Mouse (Mus musculus): ENCODE data around the gene Uvrag.

Gene Uvrag

DNA sequence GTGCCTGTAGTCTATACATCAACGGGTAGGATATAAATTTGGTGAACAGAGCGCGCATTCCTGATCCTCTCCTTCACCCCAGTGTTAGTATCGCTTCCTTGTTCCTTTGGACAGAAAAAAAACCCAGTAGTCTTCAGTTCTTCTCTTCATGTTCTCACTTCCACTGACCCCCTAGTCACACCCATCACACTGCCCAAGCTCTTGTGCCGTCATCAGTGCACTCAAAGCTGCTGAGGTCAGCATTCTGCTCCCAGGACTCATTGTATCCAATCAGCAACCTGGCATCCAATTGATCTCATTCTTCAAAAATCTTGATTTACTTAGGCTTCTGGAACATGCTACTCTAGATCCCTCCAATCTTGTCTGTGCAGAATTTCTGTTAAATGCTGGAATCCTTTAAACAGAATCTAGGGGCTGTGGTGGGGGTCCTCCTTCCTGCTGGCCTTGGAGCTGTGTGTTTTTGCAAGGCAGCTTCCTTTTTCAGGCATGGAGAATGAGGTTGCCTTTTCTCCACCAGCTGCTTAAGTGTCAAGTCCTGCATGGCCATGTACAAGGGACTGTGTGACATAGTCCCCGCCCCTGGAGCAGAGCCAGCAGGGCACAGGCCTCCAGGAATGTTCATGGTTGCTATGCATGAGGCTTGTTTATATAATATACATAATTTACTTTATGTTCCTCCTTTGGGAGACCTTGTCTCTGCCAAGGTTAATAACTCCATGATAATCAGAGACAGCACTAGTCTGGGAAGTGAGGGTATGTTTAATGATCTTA lies 88.3 kb downstream of the Uvrag start:
- DNase-seq, result no peak

DNA sequence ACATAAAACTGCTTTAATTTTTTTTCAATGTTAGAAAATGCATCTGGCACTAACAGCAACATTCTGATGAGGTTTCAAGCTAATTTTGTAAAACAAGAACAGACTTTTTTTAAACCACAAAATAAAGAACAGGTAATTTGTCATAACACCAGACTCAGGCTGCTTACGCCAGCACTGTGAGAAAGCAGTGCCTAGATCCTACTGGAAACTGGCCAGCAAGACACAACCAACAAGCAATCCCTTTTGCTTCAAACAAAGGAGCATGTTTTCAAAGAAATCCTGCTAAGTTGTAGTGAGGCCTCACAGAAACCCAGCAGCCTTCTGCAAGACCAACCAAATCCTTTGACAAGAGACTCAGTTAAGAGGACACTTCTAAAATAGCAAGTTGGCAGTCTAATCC lies 90.1 kb downstream of the Uvrag start:
- no peak for DNase-seq

DNA sequence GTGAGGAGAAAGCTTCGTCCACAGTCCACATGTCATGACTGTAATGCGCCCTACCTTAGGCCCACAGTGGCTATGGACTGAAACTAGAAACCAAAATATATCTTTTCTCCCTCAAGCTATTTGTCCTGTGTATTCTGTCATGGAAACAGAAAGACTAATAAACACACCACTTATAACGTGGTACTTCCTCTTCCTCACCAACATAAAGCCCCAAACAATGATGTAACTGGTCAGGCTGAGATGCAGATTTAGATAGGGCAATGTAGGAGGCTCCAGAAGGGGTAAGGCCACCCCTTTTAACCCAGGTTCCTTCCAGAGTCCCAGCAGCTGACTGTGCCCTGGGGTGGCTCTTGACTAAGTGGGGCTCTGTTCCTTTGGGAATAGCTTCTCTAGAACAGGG lies 91.0 kb downstream of the Uvrag start:
- DNase-seq, result no peak

DNA sequence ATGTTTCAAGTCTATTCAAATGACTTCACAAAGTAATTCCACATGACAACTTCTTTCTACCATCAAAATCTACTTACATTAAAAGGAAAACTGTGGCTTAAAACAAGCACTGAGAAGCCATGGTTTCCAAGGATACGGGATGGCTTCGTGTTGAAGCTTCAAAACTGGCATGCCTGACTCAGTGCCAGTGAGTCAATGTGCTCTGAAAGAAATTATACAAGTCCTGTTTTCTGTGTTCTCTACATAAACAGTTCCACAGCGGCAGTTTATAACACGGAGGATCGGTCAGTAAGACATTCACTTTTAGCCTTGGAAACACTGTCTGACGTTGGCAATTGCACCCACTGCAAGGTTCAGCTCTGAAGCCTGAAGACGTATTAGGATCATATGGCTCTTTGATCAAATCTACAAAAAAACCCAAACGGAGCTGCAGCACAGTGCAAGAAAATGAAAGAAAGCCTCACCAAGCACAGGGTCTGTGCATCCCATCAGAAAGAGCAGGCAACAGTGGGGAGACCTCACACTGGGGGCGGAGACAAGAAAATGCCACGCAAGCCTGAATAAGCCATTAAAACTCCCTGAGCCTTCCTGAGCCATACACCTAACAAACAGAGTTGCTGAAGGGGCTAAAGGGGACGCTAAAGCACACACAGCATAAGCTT lies 94.3 kb downstream of the Uvrag start:
- no peak for DNase-seq

DNA sequence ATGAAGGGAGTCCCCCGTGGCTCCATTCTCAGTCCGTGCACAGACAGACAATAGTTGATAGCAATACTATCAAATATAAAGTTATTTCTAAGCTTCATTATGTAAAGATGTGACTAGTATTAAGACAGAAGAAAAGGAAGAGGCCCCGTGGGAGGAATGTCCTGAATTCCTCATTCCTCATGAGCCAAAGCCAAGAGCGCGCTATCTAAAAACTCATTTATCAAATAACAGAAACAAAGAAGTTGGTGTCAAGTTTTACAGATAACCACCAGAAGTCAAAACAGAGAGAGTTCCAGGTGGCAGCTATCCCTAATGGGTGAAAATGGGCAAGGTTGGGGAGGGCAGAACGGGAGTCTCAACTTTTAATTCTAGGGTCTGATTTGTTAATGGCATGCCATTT lies 95.4 kb downstream of the Uvrag start:
- no peak for DNase-seq

DNA sequence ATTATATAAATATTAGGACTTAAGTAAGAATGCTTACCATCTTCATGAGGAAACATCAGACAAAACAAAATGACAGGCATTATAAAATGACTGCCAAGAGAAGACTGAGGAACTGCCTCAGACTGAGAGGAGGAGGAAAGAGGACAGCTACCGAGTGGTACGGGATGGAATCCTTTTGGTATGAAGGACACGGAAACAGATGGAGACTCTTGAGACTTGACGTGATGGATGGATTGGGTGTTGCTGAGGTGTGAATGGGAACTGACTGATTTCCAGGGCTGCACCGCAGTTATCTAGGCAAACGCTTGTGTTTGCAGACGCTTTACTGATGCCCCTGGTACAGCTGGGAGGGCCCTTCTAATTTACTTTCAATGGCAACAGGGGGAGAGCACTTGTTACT lies 97.0 kb downstream of the Uvrag start:
- DNase-seq, result no peak

DNA sequence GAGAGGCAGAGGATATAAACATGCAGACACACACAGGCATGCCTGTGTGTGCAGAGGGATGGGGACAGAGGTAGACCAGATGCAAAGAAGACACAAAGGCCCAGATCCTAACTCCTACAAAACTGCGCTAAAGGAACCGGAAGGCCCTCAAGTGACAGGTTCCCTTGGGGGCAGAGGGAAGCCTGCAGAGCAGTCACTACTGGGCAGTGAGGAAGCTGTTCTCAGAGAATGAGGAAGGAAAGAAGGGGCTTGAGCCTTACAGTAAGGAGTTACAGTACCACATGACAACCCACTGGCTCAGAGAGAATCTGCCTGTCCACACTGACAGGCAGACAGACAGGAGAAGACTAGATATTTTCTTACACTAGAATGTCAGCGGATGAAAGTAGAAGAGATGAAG lies 97.6 kb downstream of the Uvrag start:
- no peak for DNase-seq

DNA sequence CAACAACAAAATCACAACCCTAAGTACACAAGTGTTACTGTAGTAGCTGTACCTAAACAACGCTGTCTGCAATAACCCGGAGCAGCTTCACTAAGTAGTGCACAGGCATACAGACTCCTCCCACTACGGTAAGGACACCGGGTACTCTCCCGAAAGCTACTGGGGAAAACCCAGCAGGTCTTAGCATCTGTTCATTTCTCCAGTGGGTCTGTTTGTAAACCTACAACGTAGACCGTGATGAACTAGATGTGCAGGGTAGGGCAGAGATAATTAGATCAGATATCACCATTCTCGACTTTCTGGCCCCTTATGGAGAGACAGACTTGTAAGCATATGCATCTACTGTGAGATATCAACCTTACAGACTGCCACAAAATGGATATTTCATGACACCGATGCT lies 99.1 kb downstream of the Uvrag start:
- DNase-seq, result no peak

DNA sequence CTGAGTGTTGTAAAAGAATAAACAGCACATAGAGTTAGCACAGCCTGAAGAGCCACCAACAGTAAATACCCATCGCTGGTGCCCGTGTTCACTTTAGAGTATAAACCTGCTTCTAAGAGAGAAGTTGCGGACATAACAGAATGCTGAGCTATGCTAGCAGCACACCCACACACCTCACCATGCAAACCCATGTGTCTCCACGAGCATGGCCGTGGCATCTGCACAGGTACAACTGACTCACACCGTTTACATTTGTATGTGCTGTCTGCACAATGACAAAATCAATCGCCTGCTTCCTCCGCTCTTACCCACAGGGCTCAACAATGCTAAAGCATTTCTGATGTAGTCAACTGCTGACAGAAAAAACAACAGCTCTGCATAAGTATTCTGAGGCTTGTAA lies 101.0 kb downstream of the Uvrag start:
- DNase-seq, result no peak

DNA sequence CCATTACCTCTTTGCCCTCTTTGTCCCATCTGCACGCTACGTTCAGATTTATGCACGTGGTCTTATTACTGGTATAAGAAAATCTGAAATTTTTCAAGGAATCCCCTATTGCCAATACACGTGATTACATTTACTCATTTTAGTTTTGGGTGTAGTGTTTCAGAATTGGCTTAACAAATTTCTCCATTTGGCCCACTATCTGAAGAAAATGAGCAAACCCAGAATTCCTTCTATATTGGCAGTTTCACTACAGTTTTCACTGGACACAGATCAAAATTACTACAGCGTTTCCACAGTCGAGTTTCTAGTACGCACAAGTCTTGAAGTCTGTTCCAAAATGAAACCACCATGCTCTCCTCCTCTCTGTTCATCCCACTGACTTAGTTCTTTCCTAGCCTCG lies 104.7 kb downstream of the Uvrag start:
- DNase-seq, result no peak

DNA sequence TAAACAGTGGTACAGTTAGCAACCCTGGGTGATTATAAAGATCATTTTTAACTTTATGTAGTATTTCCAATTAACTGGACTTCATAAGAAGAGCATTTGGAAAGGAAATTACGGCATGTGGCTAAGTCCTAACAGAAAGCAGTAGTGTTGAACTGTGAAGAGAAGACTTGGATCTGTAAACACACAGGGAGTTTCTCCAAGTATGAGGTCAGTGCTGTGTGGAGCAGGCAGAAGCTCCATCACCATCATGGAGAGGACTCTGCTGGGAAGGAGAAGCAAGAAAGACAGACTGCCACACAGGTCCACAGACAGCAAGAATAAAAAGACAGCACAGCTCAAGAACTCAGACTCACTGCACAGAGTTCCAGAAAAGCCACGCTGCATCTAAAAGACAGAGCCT lies 106.0 kb downstream of the Uvrag start:
- DNase-seq, result no peak

DNA sequence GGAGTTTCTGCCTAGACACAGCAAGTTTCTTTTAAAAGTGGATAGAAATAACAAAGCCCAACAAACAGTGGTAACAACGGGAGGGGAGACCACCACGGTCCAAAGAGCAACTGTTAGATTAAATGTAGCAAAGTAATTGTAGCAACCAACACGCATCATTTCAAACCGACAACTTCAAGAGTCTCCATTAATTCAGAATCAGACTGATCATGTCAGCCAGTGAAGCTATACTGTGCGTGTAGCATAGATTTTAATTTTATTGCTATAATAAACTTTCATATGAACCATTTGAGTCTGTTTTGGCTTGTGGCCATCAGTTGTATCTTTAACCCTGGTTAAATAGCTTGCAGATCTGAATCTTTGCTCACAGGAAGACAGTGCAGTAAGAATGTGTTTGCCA lies 107.1 kb downstream of the Uvrag start:
- DNase-seq, result no peak

DNA sequence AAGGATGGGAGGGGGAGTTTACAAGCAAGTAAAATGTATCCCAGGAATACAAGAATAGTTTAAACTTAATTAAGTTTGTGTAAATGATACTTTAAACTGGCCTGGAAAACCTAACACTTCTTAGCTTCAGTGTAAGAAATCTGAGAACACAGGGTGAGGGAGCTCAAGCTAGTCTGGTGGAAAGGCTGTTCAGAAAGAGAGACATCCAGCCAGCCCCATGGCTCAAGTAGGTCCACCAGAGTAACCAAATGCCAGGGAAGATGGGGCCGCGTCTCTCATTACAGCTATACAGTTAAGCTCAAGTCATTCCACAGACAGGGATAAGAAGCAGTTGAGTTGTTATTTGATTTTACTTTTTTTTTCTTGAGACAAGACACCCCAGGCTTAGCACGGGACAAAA lies 107.6 kb downstream of the Uvrag start:
- DNase-seq, result no peak

DNA sequence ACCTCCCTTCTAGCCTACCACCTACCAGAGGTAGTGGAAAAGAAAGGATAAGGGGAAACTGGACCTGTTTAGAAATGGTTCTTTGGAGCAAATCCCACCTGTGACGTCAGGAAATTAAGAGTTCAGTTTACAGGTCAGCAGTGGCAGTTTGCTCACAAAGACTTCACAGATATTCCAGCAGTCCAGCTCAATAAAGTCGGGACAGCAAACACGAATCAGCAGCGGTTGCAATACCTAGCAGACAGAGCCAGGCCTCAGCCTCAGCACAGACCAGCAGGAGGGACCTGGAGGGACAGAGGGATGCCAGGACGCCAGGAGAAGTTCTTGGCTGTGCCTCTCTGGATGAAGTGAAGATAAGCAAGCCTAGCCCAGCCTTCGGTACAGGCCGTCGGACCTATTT lies 108.9 kb downstream of the Uvrag start:
- no peak for DNase-seq

DNA sequence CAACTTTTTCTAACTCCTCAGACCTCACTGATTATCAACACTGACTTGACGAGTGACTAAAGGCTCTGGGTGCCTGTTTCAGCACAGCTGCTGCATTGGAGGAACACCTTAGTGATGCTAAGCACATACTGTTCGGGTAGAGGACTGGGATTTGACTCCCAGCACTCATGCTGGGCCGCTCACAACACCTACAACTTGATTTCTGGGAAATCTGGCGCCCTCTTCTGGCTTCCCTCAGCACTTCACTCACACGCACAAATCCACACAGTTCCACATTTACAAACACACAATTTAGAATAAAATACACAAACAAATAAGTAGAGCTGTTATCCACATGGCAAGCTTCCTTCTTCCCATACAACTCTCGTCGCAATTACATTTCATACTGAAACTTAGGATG lies 112.8 kb downstream of the Uvrag start:
- DNase-seq, result no peak

DNA sequence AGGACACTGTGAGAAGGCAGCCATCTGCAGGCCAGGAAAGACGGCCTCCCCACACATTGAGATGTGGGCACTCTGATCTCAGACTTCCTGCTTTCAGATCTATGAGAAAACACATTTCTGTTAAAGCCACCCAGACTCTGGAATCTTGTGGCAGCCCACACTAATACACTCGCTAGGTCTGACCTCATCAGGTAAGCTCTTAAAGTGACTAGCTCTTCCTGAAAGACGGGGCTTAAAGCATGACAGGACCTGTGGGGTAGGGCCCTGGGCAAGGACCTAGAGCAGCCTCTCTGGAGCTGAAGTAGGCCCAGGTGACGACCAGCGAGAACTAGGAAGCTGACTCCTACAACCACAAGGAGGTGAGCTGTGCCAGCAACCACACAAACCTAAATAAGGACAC lies 113.8 kb downstream of the Uvrag start:
- no peak for DNase-seq

DNA sequence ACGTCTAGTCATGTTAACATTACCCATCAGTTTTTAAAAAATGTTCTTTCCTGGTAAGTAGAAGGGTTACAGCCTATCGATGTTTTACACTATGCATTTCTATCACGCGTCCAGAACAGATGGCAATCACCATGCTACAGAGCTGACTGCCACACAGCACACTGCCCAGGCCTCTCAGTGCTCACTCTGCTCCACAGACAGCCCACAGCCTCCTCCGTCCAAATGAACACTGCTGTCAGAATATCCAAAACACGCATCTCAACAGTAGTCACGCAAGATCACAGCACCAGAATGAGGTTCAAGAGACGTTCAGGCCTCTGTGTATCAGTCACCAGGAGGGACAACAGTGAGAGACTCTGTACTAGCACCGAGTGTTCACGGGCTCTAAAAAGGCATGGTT lies 115.0 kb downstream of the Uvrag start:
- DNase-seq, result no peak

DNA sequence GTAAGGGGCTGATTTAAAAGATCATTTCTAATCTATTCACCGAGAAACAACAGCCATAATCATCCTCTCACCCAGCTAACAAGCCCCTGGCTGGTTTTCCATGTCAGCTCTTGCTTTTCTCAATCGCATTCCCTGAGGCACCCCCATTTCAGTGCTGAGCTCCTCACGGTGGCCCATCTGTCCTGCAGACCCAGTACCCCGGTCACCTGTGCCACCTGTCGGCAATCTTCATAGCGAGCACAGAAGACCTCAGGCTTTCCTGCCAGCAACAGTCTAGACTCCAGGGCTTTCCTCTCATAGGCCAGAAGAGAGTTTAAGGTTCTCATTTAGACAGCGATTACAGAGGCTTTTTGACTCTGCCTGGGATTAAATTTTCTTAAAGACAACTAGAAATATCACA lies 115.7 kb downstream of the Uvrag start:
- no peak for DNase-seq

DNA sequence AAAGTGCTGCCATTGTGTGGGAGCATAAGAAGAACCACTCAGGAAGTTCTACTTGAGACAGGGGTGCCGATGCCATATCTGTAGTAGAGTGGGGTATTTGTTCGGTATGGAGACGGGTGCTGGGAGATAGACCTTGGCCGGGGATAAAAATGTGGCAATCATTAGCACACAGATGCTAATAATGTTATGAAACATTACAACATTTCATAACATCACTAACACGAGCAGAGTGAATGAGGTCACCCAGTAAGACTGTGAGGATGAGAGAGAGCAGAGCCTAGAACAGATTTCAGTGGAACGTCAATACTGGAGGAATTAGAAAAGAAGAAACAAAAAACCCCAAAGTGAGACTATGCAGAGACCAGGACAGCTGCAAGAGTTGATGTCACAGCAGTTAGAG lies 116.2 kb downstream of the Uvrag start:
- no peak for DNase-seq

DNA sequence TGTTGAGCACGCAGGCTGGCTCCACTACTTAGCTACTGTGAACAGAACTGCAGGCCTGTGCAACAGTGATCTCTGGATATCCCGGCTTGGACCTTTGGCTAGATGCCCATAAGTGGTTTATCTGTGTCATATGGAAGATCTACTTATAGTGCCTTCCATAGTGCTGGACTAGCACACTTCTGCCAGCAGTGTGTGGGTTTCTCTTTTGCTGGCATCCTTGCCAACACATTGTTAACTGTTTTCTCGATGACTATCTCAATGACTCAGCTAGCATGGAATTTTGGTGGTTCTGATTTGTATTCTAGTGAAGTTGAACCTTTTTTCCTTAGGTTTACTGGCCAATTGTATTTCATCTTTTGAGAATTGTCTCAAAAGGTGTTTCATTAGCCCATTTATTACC lies 117.0 kb downstream of the Uvrag start:
- DNase-seq, result peak; percentile 18

DNA sequence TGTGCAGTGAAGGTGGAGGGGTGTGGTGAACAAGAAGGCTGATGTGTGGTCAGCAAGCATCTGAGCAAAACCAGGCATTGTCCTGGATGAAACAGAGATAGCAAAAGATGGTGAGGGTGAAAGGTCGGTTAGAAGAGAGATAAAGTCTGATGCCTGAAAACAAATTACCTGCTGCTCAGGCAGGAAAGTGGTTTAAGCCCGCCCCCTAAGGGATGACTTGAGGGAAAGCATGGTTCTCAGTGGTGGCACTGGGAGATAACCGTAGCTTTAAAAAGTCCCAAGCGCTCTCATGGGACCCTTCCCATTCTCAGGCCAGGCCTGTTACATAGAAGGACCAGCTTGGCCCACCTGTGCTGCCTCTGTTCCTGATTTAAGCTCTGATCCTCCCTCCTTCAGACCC lies 119.7 kb downstream of the Uvrag start:
- DNase-seq, result peak; percentile 15

DNA sequence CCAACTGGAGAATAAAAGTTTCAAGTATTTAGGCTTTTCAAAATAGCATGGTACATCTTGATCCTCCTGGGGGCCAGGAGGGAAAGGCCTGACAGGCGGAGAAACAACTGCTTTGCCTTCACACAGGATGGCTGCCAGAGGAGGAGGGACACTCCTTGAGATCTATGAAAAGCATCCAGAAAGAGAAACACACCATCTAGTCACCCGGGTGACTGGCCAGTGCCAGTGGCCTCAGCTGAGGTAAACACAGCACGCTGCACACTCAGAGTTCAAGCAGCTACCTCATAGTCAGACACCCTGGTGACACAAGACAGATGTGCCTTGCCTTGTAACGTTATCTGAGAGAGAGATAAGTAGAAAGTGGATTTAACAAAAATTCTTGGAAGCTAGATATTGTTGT lies 120.6 kb downstream of the Uvrag start:
- DNase-seq, result no peak

DNA sequence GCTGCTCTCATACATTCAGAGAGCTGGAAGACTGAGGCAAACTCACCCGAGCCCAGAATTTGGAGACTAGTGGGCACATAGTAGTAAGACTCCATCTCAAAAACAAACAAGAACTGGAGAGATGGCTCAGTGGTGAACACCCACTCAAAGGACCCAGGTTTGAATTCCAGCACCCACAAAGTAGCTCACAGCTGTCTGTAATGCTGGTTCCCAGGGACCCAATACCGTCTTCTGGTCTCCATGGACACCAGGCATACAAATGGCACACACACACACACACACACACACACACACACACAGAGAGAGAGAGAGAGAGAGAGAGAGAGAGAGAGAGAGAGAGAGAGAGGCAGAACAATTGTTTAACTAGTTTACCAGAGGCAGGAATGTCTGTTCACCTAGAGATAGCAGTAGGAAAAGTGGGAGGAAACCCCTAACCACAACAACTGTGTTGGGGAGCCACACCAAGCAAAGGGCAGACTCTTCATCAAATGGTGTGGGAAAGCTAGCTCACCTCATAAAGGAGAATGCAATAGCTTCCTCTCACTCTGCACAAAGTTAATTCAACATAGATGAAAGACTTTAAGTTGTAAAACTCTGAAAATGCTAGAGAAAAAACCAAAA lies 123.6 kb downstream of the Uvrag start:
- no peak for DNase-seq

DNA sequence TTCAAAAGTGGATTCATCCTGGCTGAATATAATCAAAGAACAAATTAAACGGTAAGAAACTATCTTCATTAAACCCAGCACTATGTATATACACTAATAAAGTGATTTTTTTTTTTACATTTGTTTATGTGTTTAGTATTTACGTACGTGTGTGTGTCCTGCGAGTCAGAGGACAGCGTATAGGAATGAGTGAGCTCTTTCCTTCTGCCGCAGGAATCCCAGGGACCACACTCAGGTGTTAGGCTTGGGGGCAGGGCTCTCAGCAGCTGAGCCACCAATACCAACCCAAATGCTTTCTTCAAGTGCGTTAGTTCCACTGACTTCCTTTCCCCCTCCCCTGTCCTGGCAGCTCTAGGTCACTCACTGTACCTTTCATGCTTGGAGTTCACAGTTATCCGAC lies 125.0 kb downstream of the Uvrag start:
- DNase-seq, result no peak

DNA sequence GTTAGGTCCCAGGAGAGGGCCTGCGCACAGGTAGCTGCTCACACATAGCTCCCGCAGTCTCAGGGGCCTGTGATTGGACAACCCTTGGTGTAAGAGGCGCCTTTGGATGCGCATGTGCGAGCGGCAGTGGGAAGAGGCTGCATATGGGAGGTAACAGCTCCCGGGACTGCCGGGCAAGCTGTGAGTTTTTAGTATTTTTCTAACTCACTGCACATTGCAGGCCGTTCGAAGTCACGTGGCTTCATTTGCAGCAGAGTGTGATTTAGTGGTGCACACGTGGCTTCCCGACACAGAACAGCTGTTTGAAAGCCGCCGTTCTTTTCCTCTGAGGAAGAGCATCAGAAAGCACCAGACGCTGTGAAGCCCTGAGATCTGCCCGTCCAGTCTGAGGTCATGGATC lies 125.5 kb downstream of the Uvrag start:
- DNase-seq, result peak; percentile 52

All from retina, postnatal 1 day (tissue).